Mouse (Mus musculus) MEL (cell line): ENCODE measurements around the gene Crybb3. TPM values are rescaled to one million over a fixed set of nuclear protein-coding genes. Genes with fewer than 3 reads are reported as not detected.

ENCODE experiments used
- DNase-seq: peaks from one replicate; pipeline ENCODE4 v3.0.0; 2011; ENCODE audit warnings: low read depth, low spot score
- H3K27ac ChIP-seq: 2 replicates; pipeline ENCODE4 v1.5.1; 2012; ENCODE audit warnings: low read depth, mild to moderate bottlenecking, control low read depth, low read length, moderate library complexity; ENCODE audit not compliant: control insufficient read depth
- H3K27me3 ChIP-seq, 2 experiments: fragments of 150-350 bp in 1 of 2; sonication (generic) in 1 of 2; 2 replicates each; pipeline ENCODE4 v1.6.1; 2012; ENCODE audit warnings: low read length in 2 of 2, mild to moderate bottlenecking in 2 of 2, improper control_type of control experiment in 1 of 2, moderate library complexity in 1 of 2; ENCODE audit not compliant: insufficient read depth in 2 of 2, control insufficient read depth in 1 of 2
- H3K36me3 ChIP-seq, 2 experiments: 2 replicates each; pipeline ENCODE4 v1.6.1; 2012 to 2014; ENCODE audit warnings: low read length in 2 of 2, improper control_type of control experiment in 1 of 2, inconsistent platforms in 1 of 2, mild to moderate bottlenecking in 1 of 2; ENCODE audit not compliant: insufficient read depth in 2 of 2, control insufficient read depth in 1 of 2
- H3K4me1 ChIP-seq, 2 experiments: fragments of 150-350 bp in 1 of 2; sonication (generic) in 1 of 2; 2 replicates each; pipeline ENCODE4 v1.6.1; 2012; ENCODE audit warnings: low read length in 2 of 2, improper control_type of control experiment in 1 of 2, mild to moderate bottlenecking in 1 of 2; ENCODE audit not compliant: insufficient read depth in 2 of 2, control insufficient read depth in 1 of 2
- H3K4me3 ChIP-seq, 2 experiments: fragments of 150-350 bp in 1 of 2; sonication (generic) in 1 of 2; 2 replicates each; pipeline ENCODE4 v1.5.1; 2012; ENCODE audit warnings: low read depth in 2 of 2, low read length in 2 of 2, mild to moderate bottlenecking in 2 of 2, moderate library complexity in 2 of 2, control low read depth in 1 of 2, improper control_type of control experiment in 1 of 2; ENCODE audit not compliant: control insufficient read depth in 1 of 2, insufficient read depth in 1 of 2
- H3K79me2 ChIP-seq: 2 replicates; pipeline ENCODE4 v1.6.1; 2012; ENCODE audit warnings: mild to moderate bottlenecking, low read length, moderate library complexity; ENCODE audit not compliant: control insufficient read depth, poor library complexity, insufficient read depth
- H3K9ac ChIP-seq: 2 replicates; pipeline ENCODE4 v1.6.1; 2012; ENCODE audit warnings: low read depth, mild to moderate bottlenecking, control low read depth, low read length, moderate library complexity; ENCODE audit not compliant: control insufficient read depth, poor library complexity, severe bottlenecking
- H3K9me3 ChIP-seq: fragments of 150-350 bp; sonication (generic); replicated peaks from 2 replicates; pipeline ENCODE4 v1.6.1; 2012; ENCODE audit warnings: mild to moderate bottlenecking, low read length, improper control_type of control experiment, moderate library complexity; ENCODE audit not compliant: insufficient read depth
- CHD1 ChIP-seq: IDR thresholded peaks from 2 replicates; pipeline ENCODE4 v1.6.1; 2012; ENCODE audit warnings: low read depth, mild to moderate bottlenecking, inconsistent platforms, low read length, improper control_type of control experiment
- ETS1 ChIP-seq: IDR thresholded peaks from 2 replicates; pipeline ENCODE4 v1.6.1; 2012; ENCODE audit warnings: low read depth, mild to moderate bottlenecking, inconsistent platforms, low read length, improper control_type of control experiment, moderate library complexity
- GABPA ChIP-seq: IDR thresholded peaks from 2 replicates; pipeline ENCODE4 v1.6.1; 2012; ENCODE audit warnings: low read depth, mild to moderate bottlenecking, inconsistent platforms, low read length, improper control_type of control experiment, moderate library complexity
- GATA1 ChIP-seq: IDR thresholded peaks from 2 replicates; pipeline ENCODE4 v1.6.1; 2011; ENCODE audit warnings: low read depth, low read length, improper control_type of control experiment
- HCFC1 ChIP-seq: IDR thresholded peaks from 2 replicates; pipeline ENCODE4 v1.6.1; 2012; ENCODE audit warnings: low read depth, mild to moderate bottlenecking, inconsistent platforms, low read length, improper control_type of control experiment, moderate library complexity
- JUND ChIP-seq: IDR thresholded peaks from 2 replicates; pipeline ENCODE4 v1.6.1; 2011; ENCODE audit warnings: low read depth, mild to moderate bottlenecking, improper control_type of control experiment, low read length
- MYB ChIP-seq: IDR thresholded peaks from 2 replicates; pipeline ENCODE4 v1.6.1; 2011; ENCODE audit warnings: mild to moderate bottlenecking, low read depth, low read length, improper control_type of control experiment
- MYC ChIP-seq: IDR thresholded peaks from 2 replicates; pipeline ENCODE4 v1.6.1; 2011; ENCODE audit warnings: low read depth, mild to moderate bottlenecking, low read length, improper control_type of control experiment, moderate library complexity
- NRF1 ChIP-seq: IDR thresholded peaks from 2 replicates; pipeline ENCODE4 v1.6.1; 2014; ENCODE audit warnings: low read depth, mild to moderate bottlenecking, inconsistent platforms, low read length, improper control_type of control experiment, moderate library complexity; ENCODE audit not compliant: poor library complexity, insufficient read depth, severe bottlenecking
- POLR2AphosphoS5 ChIP-seq: IDR thresholded peaks from 2 replicates; pipeline ENCODE4 v1.6.1; 2012; ENCODE audit warnings: low read depth, borderline replicate concordance, mild to moderate bottlenecking, inconsistent platforms, low read length, moderate library complexity, mixed read lengths
- RCOR1 ChIP-seq: IDR thresholded peaks from 2 replicates; pipeline ENCODE4 v1.6.1; 2012; ENCODE audit warnings: low read depth, mild to moderate bottlenecking, inconsistent platforms, low read length, improper control_type of control experiment
- TAL1 ChIP-seq: IDR thresholded peaks from 2 replicates; pipeline ENCODE4 v1.6.1; 2012; ENCODE audit warnings: mild to moderate bottlenecking, inconsistent platforms, low read length, moderate library complexity, mixed read lengths
- TBP ChIP-seq: IDR thresholded peaks from 2 replicates; pipeline ENCODE4 v1.8.0; 2011; ENCODE audit warnings: low read depth, low read length, improper control_type of control experiment
- UBTF ChIP-seq: IDR thresholded peaks from 2 replicates; pipeline ENCODE4 v1.6.1; 2012; ENCODE audit warnings: low read depth, mild to moderate bottlenecking, inconsistent platforms, low read length, improper control_type of control experiment, moderate library complexity, borderline replicate concordance; ENCODE audit not compliant: insufficient read depth
- ZMIZ1 ChIP-seq: IDR thresholded peaks from 2 replicates; pipeline ENCODE4 v1.6.1; 2012; ENCODE audit warnings: low read depth, mild to moderate bottlenecking, inconsistent platforms, low read length, improper control_type of control experiment, moderate library complexity
- polyA plus RNA-seq, 2 experiments: library from polyadenylated mRNA; stranded (reverse) in 1 of 2; unstranded in 1 of 2; fragments of >175 nt in 1 of 2; fragments of >200 nt in 1 of 2; gene quantifications; 2 replicates each; pipeline versions ENCODE4 v1.2.1 to v1.2.4; 2012; ENCODE audit warnings: low replicate concordance in 2 of 2, low read depth in 1 of 2; ENCODE audit not compliant: insufficient read length in 2 of 2, insufficient read depth in 1 of 2, missing spikeins in 1 of 2
- total RNA-seq: library from RNA; depleted of rRNA; stranded (reverse); fragments of 300-350 nt; gene quantifications from 2 replicates; pipeline ENCODE4 v1.2.3, GENCODE M21; 2012

Crybb3 gene
- total and polyA plus RNA-seq, 3 experiments = not detected

- Histone ChIP-seq H3K4me1 (no peaks in the 10 kb centered on the region), H3K27me3 (no peaks in the 10 kb centered on the region), H3K4me3 (no peak overlapping the region), H3K79me2 (no peaks in the 10 kb centered on the region), H3K27ac (no peak overlapping the region), H3K36me3 (no peaks in the 10 kb centered on the region), H3K9ac (no peak overlapping the region), H3K9me3 (no peaks in the 10 kb centered on the region)
- no peak for DNase-seq
- TF ChIP-seq JUND (no peak), NRF1 (no peak), GATA1 (no peak), CHD1 (no peak)
Measured at GRCm38 (mm10) chr5:113090077-113090690, 8.8 kb upstream of the Crybb3 start.

- Histone ChIP-seq H3K9ac (no peak overlapping the region), H3K4me1 (no peaks in the 10 kb centered on the region), H3K79me2 (no peaks in the 10 kb centered on the region), H3K36me3 (no peaks in the 10 kb centered on the region), H3K27me3 (no peaks in the 10 kb centered on the region), H3K27ac (no peak overlapping the region), H3K9me3 (no peaks in the 10 kb centered on the region), H3K4me3 (no peak overlapping the region)
- DNase-seq = no peak
- no peak for TF ChIP-seq RCOR1
- no peak for TF ChIP-seq ETS1
- TF ChIP-seq POLR2AphosphoS5 = no peak
Measured at GRCm38 (mm10) chr5:113087465-113087864, 6.1 kb upstream of the Crybb3 start.

GRCm38 (mm10) chr5:113086990-113087389 lies 5.6 kb upstream of the Crybb3 start:
- Histone ChIP-seq H3K79me2 (no peaks in the 10 kb centered on the region), H3K4me1 (no peaks in the 10 kb centered on the region), H3K27me3 (no peaks in the 10 kb centered on the region), H3K9me3 (no peaks in the 10 kb centered on the region), H3K9ac (no peak overlapping the region), H3K27ac (no peak overlapping the region), H3K4me3 (no peak overlapping the region), H3K36me3 (no peaks in the 10 kb centered on the region)
- TF ChIP-seq GATA1 = no peak
- no peak for DNase-seq

- H3K4me1 ChIP-seq = no peaks in the 10 kb centered on the region
- TF ChIP-seq ZMIZ1 (no peak), MYC (no peak), MYB (no peak), HCFC1 (no peak), RCOR1 (no peak), TBP (no peak), TAL1 (no peak), GABPA (no peak), UBTF (no peak), JUND (no peak)
- H3K27me3 ChIP-seq = no peaks in the 10 kb centered on the region
- no peaks in the 10 kb centered on the region for H3K79me2 ChIP-seq
- H3K9me3 ChIP-seq = no peaks in the 10 kb centered on the region
- DNase-seq = no peak
- no peaks in the 10 kb centered on the region for H3K36me3 ChIP-seq
- H3K9ac ChIP-seq = no peak overlapping the region
- H3K4me3 ChIP-seq = no peak overlapping the region
- no peak overlapping the region for H3K27ac ChIP-seq
Measured at GRCm38 (mm10) chr5:113086439-113086838, 5.1 kb upstream of the Crybb3 start.
